Mouse (Mus musculus) lung, adult 2 months (tissue): ENCODE measurements around the gene Gm42957.

ENCODE experiments used
- CTCF ChIP-seq: fragments of 200-500 bp; IDR thresholded peaks from 2 replicates; pipeline ENCODE4 v1.5.1; 2011; ENCODE audit warnings: mild to moderate bottlenecking, low read length, control low read depth; ENCODE audit not compliant: insufficient read depth
- POLR2A ChIP-seq: fragments of 200-500 bp; IDR thresholded peaks from 2 replicates; pipeline ENCODE4 v1.6.1; 2011; ENCODE audit warnings: low read depth, mild to moderate bottlenecking, control low read depth, low read length, borderline replicate concordance; ENCODE audit errors: extremely low read depth

DNA sequence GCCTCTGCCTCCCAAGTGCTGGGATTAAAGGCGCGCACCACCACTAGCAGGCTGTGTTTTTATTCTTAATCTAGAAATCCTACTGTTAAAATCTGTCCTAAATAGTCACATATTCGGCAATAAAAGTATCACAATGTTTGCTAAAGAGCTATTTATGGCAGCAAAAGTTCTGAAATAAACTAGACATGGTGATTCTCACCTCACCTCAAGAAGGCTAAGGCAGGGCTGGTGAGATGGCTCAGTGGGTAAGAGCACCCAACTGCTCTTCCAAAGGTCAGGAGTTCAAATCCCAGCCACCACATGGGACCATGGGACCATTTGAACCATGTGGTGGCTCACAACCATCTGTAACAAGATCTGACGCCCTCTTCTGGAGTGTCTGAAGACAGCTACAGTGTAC lies 44.6 kb upstream of the Gm42957 start:
- TF ChIP-seq CTCF (no peak), POLR2A (no peak)
